Mouse (Mus musculus): ENCODE measurements around the gene Copz1. TPM values are rescaled to one million over a fixed set of nuclear protein-coding genes. Genes with fewer than 3 reads are reported as not detected.
A peak's percentile ranks its signal among the peaks of the same experiment; 100 is the strongest.

The Copz1 gene
- polyA plus RNA-seq, 1 experiment from 2014 or later: 162 TPM

GRCm38 (mm10) chr15:103335040-103335439, 62.5 kb downstream of the Copz1 start:
- no peak for TF ChIP-seq CTCF (IDR thresholded peaks at IDR 0.05)
- no peak for TF ChIP-seq EP300 (IDR thresholded peaks at IDR 0.05)
- no peak overlapping the region for H3K4me3 ChIP-seq (ENCODE audit: low read depth, low read length)
- WGBS: 48% methylated on average over 3 of the region's 3 CpGs
- no peak overlapping the region for H3K27ac ChIP-seq (ENCODE audit: low read length)
- peaks cover 10% of the 10 kb centered on the region for H3K27me3 ChIP-seq (replicated peaks; ENCODE audit: insufficient read depth, low read length)
- DNase-seq (ENCODE audit: low spot score) (no peak), ATAC-seq (no peak)
- no peak overlapping the region for H3K9ac ChIP-seq (replicated peaks; ENCODE audit: low read depth)
- H3K4me2 ChIP-seq (replicated peaks; ENCODE audit: low read depth, low read length): no peak overlapping the region
- no peaks in the 10 kb centered on the region for H3K9me3 ChIP-seq (ENCODE audit: low read length)
- peaks cover 2% of the 10 kb centered on the region; the same call in 1 of the 2 replicates for H3K4me1 ChIP-seq (ENCODE audit: insufficient read depth, low read depth, low read length)
- H3K36me3 ChIP-seq (ENCODE audit: insufficient read depth, low read length): no peaks in the 10 kb centered on the region

GRCm38 (mm10) chr15:103335488-103336235, 63.1 kb downstream of the Copz1 start:
- ATAC-seq: no peak
- H3K4me1 ChIP-seq (ENCODE audit: insufficient read depth, low read depth, low read length): peaks cover 6% of the 10 kb centered on the region; the same call in 1 of the 2 replicates

GRCm38 (mm10) chr15:103336996-103337667, 64.6 kb downstream of the Copz1 start:
- no peaks in the 10 kb centered on the region for H3K36me3 ChIP-seq (ENCODE audit: insufficient read depth, low read length)
- H3K4me3 ChIP-seq (ENCODE audit: low read depth, low read length): no peak overlapping the region
- no peak overlapping the region for H3K9ac ChIP-seq (replicated peaks; ENCODE audit: low read depth)
- H3K4me2 ChIP-seq (replicated peaks; ENCODE audit: low read depth, low read length): no peak overlapping the region
- peaks cover 6% of the 10 kb centered on the region; the same call in 1 of the 2 replicates for H3K4me1 ChIP-seq (ENCODE audit: insufficient read depth, low read depth, low read length)
- no peak for TF ChIP-seq EP300 (IDR thresholded peaks at IDR 0.05)
- TF ChIP-seq CTCF (IDR thresholded peaks at IDR 0.05): no peak
- no peak for ATAC-seq
- no peak overlapping the region for H3K27ac ChIP-seq (ENCODE audit: low read length)
- no peaks in the 10 kb centered on the region for H3K9me3 ChIP-seq (ENCODE audit: low read length)
- no peak for DNase-seq (ENCODE audit: low spot score)
- WGBS: 27% methylated on average over 11 of the region's 11 CpGs
- H3K27me3 ChIP-seq (replicated peaks; ENCODE audit: insufficient read depth, low read length): peaks cover 16% of the 10 kb centered on the region

More at GRCm38 (mm10) chr15:103335488-103336235, 63.1 kb downstream of the Copz1 start:
- H3K36me3 ChIP-seq (ENCODE audit: insufficient read depth, low read length): no peaks in the 10 kb centered on the region
- no peak overlapping the region for H3K4me2 ChIP-seq (replicated peaks; ENCODE audit: low read depth, low read length)
- no peak overlapping the region for H3K9ac ChIP-seq (replicated peaks; ENCODE audit: low read depth)
- no peak for DNase-seq (ENCODE audit: low spot score)
- peaks cover 16% of the 10 kb centered on the region for H3K27me3 ChIP-seq (replicated peaks; ENCODE audit: insufficient read depth, low read length)
- no peak for TF ChIP-seq CTCF (IDR thresholded peaks at IDR 0.05)
- TF ChIP-seq EP300 (IDR thresholded peaks at IDR 0.05): no peak
- no peaks in the 10 kb centered on the region for H3K9me3 ChIP-seq (ENCODE audit: low read length)
- whole genome bisulfite sequencing: 38% methylated on average over 7 of the region's 7 CpGs
- H3K27ac ChIP-seq (ENCODE audit: low read length): no peak overlapping the region
- no peak overlapping the region for H3K4me3 ChIP-seq (ENCODE audit: low read depth, low read length)

GRCm38 (mm10) chr15:103338829-103339165, 66.3 kb downstream of the Copz1 start:
- H3K27ac ChIP-seq (ENCODE audit: low read length): no peak overlapping the region
- no peak overlapping the region for H3K9ac ChIP-seq (replicated peaks; ENCODE audit: low read depth)
- TF ChIP-seq EP300 (IDR thresholded peaks at IDR 0.05) (no peak), CTCF (IDR thresholded peaks at IDR 0.05) (no peak)
- no peaks in the 10 kb centered on the region for H3K36me3 ChIP-seq (ENCODE audit: insufficient read depth, low read length)
- peaks cover 6% of the 10 kb centered on the region; the same call in 1 of the 2 replicates for H3K4me1 ChIP-seq (ENCODE audit: insufficient read depth, low read depth, low read length)
- 46% methylated on average over 4 of the region's 4 CpGs for WGBS
- DNase-seq (ENCODE audit: low spot score) (no peak), ATAC-seq (no peak)
- H3K4me3 ChIP-seq (ENCODE audit: low read depth, low read length): no peak overlapping the region
- no peaks in the 10 kb centered on the region for H3K9me3 ChIP-seq (ENCODE audit: low read length)
- peaks cover 16% of the 10 kb centered on the region for H3K27me3 ChIP-seq (replicated peaks; ENCODE audit: insufficient read depth, low read length)
- H3K4me2 ChIP-seq (replicated peaks; ENCODE audit: low read depth, low read length): peak overlapping the region; percentile 84; the same call in 1 of the 2 replicates

GRCm38 (mm10) chr15:103339166-103339960, 66.8 kb downstream of the Copz1 start:
- H3K4me1 ChIP-seq (ENCODE audit: insufficient read depth, low read depth, low read length): peaks cover 6% of the 10 kb centered on the region; the same call in 1 of the 2 replicates

GRCm38 (mm10) chr15:103339961-103340337, 67.4 kb downstream of the Copz1 start, which contains the start of gene Zfp385a:
Gene Zfp385a (minus strand): TSS chr15:103340093.
- no peaks in the 10 kb centered on the region for H3K9me3 ChIP-seq (ENCODE audit: low read length)
- ATAC-seq (peak; percentile 42), DNase-seq (ENCODE audit: low spot score) (no peak)
- H3K36me3 ChIP-seq (ENCODE audit: insufficient read depth, low read length): peaks cover 9% of the 10 kb centered on the region; the same call in 1 of the 2 replicates
- H3K4me1 ChIP-seq (ENCODE audit: insufficient read depth, low read depth, low read length): peaks cover 6% of the 10 kb centered on the region; the same call in 1 of the 2 replicates
- no peak within 1 kb of the TSS for H3K27ac ChIP-seq (ENCODE audit: low read length)
- TF ChIP-seq CTCF (IDR thresholded peaks at IDR 0.05) (0 out of 2 replicates have a peak, but pooled peaks have one; percentile 6), EP300 (IDR thresholded peaks at IDR 0.05) (no peak)
- peak within 1 kb of the TSS; percentile 84 for H3K4me2 ChIP-seq (replicated peaks; ENCODE audit: low read depth, low read length)
- peak within 1 kb of the TSS; percentile 49 for H3K4me3 ChIP-seq (ENCODE audit: low read depth, low read length)
- under 1% methylated on average over 19 of the region's 26 CpGs for WGBS
- H3K27me3 ChIP-seq (replicated peaks; ENCODE audit: insufficient read depth, low read length): peaks cover 16% of the 10 kb centered on the region
- no peak within 1 kb of the TSS for H3K9ac ChIP-seq (replicated peaks; ENCODE audit: low read depth)

More at GRCm38 (mm10) chr15:103339166-103339960, 66.8 kb downstream of the Copz1 start:
- DNase-seq (ENCODE audit: low spot score) (peak; percentile 29), ATAC-seq (no peak; the same call in 1 of the 2 replicates)
- H3K9me3 ChIP-seq (ENCODE audit: low read length): no peaks in the 10 kb centered on the region
- TF ChIP-seq CTCF (IDR thresholded peaks at IDR 0.05): no peak
- no peak for TF ChIP-seq EP300 (IDR thresholded peaks at IDR 0.05)
- no peak overlapping the region for H3K27ac ChIP-seq (ENCODE audit: low read length)
- 7% methylated on average over 24 of the region's 31 CpGs for WGBS
- peak overlapping the region; percentile 84 for H3K4me2 ChIP-seq (replicated peaks; ENCODE audit: low read depth, low read length)
- 0 out of 2 replicates have a peak, but pooled peaks cover 3% of the 10 kb centered on the region for H3K36me3 ChIP-seq (ENCODE audit: insufficient read depth, low read length)
- H3K27me3 ChIP-seq (replicated peaks; ENCODE audit: insufficient read depth, low read length): peaks cover 16% of the 10 kb centered on the region
- H3K4me3 ChIP-seq (ENCODE audit: low read depth, low read length): peak overlapping the region; percentile 49
- no peak overlapping the region for H3K9ac ChIP-seq (replicated peaks; ENCODE audit: low read depth)

All from lung, postnatal 0 days (tissue).